Mouse (Mus musculus) liver, postnatal 0 days (tissue): ENCODE data around the gene Immp2l. TPM values are rescaled to one million over a fixed set of nuclear protein-coding genes. Genes with fewer than 3 reads are reported as not detected.

Experiments used
- ATAC-seq: fragments of 200-750 bp; cut with Nextera tagmentation; 2 replicates; pipeline ENCODE4 v1.8.0; 2017; ENCODE audit warnings: mild to moderate bottlenecking, moderate library complexity
- DNase-seq: peaks from one replicate; pipeline ENCODE4 v3.0.0-alpha.2; 2016
- H3K27ac ChIP-seq: fragments of 300-500 bp; sonication (generic); 2 replicates; pipeline ENCODE4 v1.5.1; 2014; ENCODE audit warnings: antibody characterized with exemption, moderate library complexity, mild to moderate bottlenecking, low read depth
- H3K27me3 ChIP-seq: fragments of 300-500 bp; sonication (generic); 2 replicates; pipeline ENCODE4 v1.6.1; 2014; ENCODE audit warnings: low read length, control low read depth, mixed read lengths; ENCODE audit not compliant: insufficient read depth
- H3K36me3 ChIP-seq: fragments of 300-500 bp; sonication (generic); replicated peaks from 2 replicates; pipeline ENCODE4 v1.6.1; 2014; ENCODE audit warnings: mild to moderate bottlenecking, control low read depth, low read length, moderate library complexity, mixed read lengths; ENCODE audit not compliant: insufficient read depth
- H3K4me1 ChIP-seq: fragments of 300-500 bp; sonication (generic); 2 replicates; pipeline ENCODE4 v1.6.1; 2014; ENCODE audit warnings: antibody characterized with exemption, mild to moderate bottlenecking, control low read depth; ENCODE audit not compliant: insufficient read depth
- H3K4me2 ChIP-seq: fragments of 300-500 bp; sonication (generic); 2 replicates; pipeline ENCODE4 v1.6.1; 2014; ENCODE audit warnings: low read depth, mild to moderate bottlenecking, low read length, moderate library complexity, mixed read lengths
- H3K4me3 ChIP-seq: fragments of 300-500 bp; sonication (generic); 2 replicates; pipeline ENCODE4 v1.5.1; 2014; ENCODE audit warnings: low read depth, low read length
- H3K9ac ChIP-seq: fragments of 300-500 bp; sonication (generic); replicated peaks from 2 replicates; pipeline ENCODE4 v1.6.1; 2014; ENCODE audit warnings: mild to moderate bottlenecking, moderate library complexity
- H3K9me3 ChIP-seq: fragments of 300-500 bp; sonication (generic); 2 replicates; pipeline ENCODE4 v1.6.1; 2016; ENCODE audit warnings: mild to moderate bottlenecking, control low read depth, low read length, mixed read lengths
- CTCF ChIP-seq: sonication (generic); IDR thresholded peaks from 2 replicates; pipeline ENCODE4 v1.5.1; 2016; ENCODE audit warnings: antibody characterized with exemption, low read depth
- EP300 ChIP-seq: IDR thresholded peaks from 2 replicates; pipeline ENCODE4 v1.6.1; 2016; ENCODE audit warnings: antibody characterized with exemption, low read depth, mild to moderate bottlenecking
- whole genome bisulfite sequencing: fragments of 180-500 bp; shearing (Covaris S2); extraction: QIAGEN DNeasy Blood & Tissue Kit; methylation state at CpG from one replicate; pipeline ENCODE4 v1.1.7; 2014; ENCODE audit not compliant: insufficient replicate concordance; 5-methylcytosine and 5-hydroxymethylcytosine counted together
- polyA plus RNA-seq: library from polyadenylated mRNA; unstranded; fragments of >200 nt; fragmentation: Nextera tagmentation; extraction: Ambion mirVana; gene quantifications from 2 replicates; pipeline ENCODE4 v1.2.1, GENCODE M21; 2015

The Immp2l gene
- polyA plus RNA-seq, 1 experiment from 2014 or later = 35.9 TPM

DNA sequence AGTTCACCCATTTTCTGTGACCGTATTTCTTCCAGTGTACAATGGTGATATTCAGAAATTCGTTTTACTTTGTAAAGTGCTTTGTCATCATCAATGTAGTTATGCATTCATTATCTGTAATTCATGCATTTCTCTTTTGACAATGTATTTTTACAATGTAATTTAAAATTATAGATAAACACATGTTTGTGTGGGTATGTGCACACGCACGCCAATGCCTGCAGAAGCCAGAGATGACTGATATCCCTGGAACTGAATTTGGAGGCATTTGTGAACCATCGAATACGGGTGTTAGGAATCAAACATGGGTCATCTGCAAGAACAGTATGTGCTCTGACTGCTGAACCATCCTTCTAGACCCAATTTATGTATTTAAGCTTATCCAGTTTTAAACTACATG is 161.6 kb downstream of the Immp2l start:
- DNase-seq = no peak
- H3K4me3 ChIP-seq = no peak overlapping the region
- H3K4me2 ChIP-seq = no peak overlapping the region
- no peaks in the 10 kb centered on the region for H3K4me1 ChIP-seq
- no peak for ATAC-seq
- no peaks in the 10 kb centered on the region for H3K36me3 ChIP-seq
- H3K27me3 ChIP-seq = no peaks in the 10 kb centered on the region
- H3K9me3 ChIP-seq = no peaks in the 10 kb centered on the region
- TF ChIP-seq CTCF (no peak), EP300 (no peak)
- no peak overlapping the region for H3K9ac ChIP-seq
- WGBS = 72% methylated on average over 6 of the region's 6 CpGs
- no peak overlapping the region for H3K27ac ChIP-seq

DNA sequence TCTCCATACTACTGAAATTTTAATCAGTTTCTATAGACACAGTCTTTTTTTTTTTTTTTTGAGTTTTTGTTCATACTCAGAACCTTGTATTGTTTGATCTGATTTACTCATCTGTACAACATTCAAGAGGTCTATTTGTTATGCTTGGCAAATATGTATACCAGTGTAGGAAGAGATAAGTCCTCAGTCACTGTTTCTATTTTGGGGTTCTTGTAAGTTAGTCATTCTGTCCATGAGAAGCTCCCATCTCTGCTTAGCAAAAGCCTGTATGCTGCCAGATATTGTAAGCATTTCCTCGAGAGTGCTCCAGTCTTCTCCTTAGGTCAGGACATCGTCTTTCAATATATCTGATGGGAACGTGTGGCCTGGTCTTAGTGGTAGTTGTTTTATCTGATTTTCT is 168.9 kb downstream of the Immp2l start:
- Histone ChIP-seq H3K4me1 (no peaks in the 10 kb centered on the region), H3K4me3 (no peak overlapping the region), H3K9ac (no peak overlapping the region), H3K36me3 (no peaks in the 10 kb centered on the region), H3K27me3 (no peaks in the 10 kb centered on the region), H3K4me2 (no peak overlapping the region), H3K27ac (no peak overlapping the region), H3K9me3 (no peaks in the 10 kb centered on the region)
- ATAC-seq (no peak), DNase-seq (no peak)
- WGBS = 55% methylated on average over 3 of the region's 3 CpGs
- TF ChIP-seq EP300 (no peak), CTCF (no peak)

DNA sequence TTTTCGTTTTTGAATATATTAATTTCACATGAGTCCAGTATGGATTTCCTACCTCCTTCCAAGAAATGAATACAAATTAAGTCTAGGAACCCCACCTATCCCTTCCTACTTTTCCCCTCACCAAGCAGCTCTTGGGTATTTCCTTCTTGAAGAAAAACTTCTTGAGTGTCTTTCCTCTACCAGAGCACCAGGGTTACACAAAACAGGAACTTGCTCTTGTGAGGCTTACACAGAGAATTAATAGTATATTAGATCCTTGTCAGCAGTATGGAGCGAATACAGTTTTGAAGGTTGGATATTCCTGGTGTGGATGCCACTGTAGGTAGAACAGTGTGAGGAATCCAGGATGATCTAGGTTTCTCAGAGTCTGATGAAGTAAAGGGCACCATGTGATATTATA is 172.5 kb downstream of the Immp2l start:
- no peak for ATAC-seq
- Histone ChIP-seq H3K4me1 (no peaks in the 10 kb centered on the region), H3K9me3 (no peaks in the 10 kb centered on the region), H3K9ac (no peak overlapping the region), H3K4me3 (no peak overlapping the region), H3K36me3 (no peaks in the 10 kb centered on the region), H3K27ac (no peak overlapping the region), H3K4me2 (no peak overlapping the region), H3K27me3 (no peaks in the 10 kb centered on the region)
- 67% methylated on average over 2 of the region's 2 CpGs for whole genome bisulfite sequencing
- no peak for DNase-seq
- TF ChIP-seq CTCF (no peak), EP300 (no peak)

DNA sequence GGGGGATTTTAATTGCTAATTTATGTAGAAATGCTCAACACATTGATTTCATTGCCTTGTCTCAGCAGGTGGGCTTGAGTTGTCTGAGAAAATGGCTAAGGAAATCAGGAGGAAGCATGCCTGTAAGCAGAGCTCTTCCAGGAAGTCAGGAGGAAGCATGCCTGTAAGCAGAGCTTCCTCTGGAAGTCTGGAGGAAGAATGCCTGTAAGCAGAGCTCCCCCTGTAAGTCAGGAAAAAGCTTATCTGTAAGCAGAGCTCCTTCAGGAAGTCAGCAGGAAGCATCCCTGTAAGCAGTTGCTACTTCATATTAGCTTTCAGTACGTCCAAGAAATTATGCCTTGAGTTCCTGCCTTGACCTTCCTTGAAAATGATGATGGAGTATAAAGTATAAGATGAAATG is 191.3 kb downstream of the Immp2l start:
- Histone ChIP-seq H3K27me3 (no peaks in the 10 kb centered on the region), H3K27ac (no peak overlapping the region), H3K9me3 (no peaks in the 10 kb centered on the region), H3K4me3 (no peak overlapping the region), H3K4me1 (no peaks in the 10 kb centered on the region), H3K4me2 (no peak overlapping the region), H3K36me3 (no peaks in the 10 kb centered on the region), H3K9ac (no peak overlapping the region)
- ATAC-seq (no peak), DNase-seq (no peak)
- TF ChIP-seq EP300 (no peak), CTCF (no peak)
- WGBS = 41% methylated on average over 1 of the region's 1 CpGs

DNA sequence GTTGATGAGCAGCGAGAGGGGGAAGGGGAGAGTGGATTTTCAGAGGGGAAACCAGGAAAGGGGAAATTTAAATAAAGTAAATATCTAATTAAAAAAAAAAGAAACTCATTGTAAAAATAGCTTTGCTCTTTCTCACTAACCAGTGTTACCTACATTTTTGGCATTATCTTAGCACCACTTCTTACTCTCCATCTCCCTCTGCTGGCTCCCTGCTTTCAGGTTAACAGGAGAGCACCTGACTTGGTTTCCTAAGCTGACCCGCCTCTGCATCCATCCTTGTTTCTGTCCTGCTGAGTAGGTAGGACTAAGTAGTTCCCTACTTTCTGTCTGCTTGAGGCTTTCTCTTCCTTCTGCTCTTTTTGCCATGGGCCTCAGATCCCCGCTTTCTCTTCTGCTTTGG is 198.0 kb downstream of the Immp2l start:
- no peak for TF ChIP-seq EP300
- peak; percentile 24 for TF ChIP-seq CTCF
- no peaks in the 10 kb centered on the region for H3K9me3 ChIP-seq
- H3K4me1 ChIP-seq = no peaks in the 10 kb centered on the region
- H3K27me3 ChIP-seq = no peaks in the 10 kb centered on the region
- 59% methylated on average over 3 of the region's 3 CpGs for WGBS
- DNase-seq (no peak), ATAC-seq (no peak)
- no peaks in the 10 kb centered on the region for H3K36me3 ChIP-seq
- H3K4me2 ChIP-seq = no peak overlapping the region
- H3K27ac ChIP-seq = no peak overlapping the region
- H3K9ac ChIP-seq = no peak overlapping the region
- H3K4me3 ChIP-seq = no peak overlapping the region

DNA sequence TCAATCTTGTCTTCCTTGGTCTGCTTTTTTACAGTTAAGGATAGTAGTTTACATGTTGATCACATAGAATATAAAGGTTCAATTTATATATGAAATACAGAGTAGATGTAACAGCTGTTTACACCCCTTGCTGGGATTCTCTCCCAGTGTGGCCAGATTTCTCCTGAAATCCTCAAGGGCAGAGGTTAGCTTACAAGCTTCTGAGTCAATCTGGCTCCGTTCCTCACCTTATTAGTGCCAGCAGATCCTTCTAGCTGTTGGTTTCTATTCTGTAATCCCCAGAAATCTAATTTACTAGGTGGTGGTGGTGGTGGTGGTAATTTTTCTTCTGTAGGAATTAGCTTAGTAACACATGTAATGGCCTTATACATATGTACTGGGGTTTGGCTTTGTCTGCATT is 199.8 kb downstream of the Immp2l start:
- H3K27me3 ChIP-seq = no peaks in the 10 kb centered on the region
- no peak overlapping the region for H3K4me2 ChIP-seq
- no peaks in the 10 kb centered on the region for H3K36me3 ChIP-seq
- H3K9me3 ChIP-seq = no peaks in the 10 kb centered on the region
- TF ChIP-seq CTCF = no peak
- TF ChIP-seq EP300 = no peak
- no peaks in the 10 kb centered on the region for H3K4me1 ChIP-seq
- ATAC-seq (no peak), DNase-seq (no peak)
- H3K27ac ChIP-seq = no peak overlapping the region
- H3K9ac ChIP-seq = no peak overlapping the region
- H3K4me3 ChIP-seq = no peak overlapping the region
- 82% methylated on average over 1 of the region's 1 CpGs for WGBS

DNA sequence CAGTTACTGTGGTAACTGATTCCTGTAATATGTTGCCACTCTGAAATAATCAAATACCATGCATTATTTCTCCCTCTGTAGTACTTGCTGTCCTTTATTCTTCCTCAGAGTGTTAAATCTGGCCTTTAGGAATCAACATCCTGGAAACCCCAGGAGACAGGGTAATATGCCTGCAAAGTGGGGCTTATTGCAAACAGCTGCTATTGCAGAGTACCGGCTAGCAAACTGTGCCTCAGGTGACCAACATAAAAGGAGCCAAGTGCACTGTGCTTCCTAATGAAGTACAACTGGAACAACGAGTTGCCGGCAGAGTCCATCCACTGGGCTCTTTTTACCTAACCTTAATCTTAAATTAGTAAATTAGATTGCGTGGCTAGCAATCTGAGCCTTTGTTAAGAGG is 200.6 kb downstream of the Immp2l start:
- Histone ChIP-seq H3K9me3 (no peaks in the 10 kb centered on the region), H3K27ac (no peak overlapping the region), H3K27me3 (no peaks in the 10 kb centered on the region), H3K4me1 (no peaks in the 10 kb centered on the region), H3K4me2 (no peak overlapping the region), H3K4me3 (no peak overlapping the region), H3K9ac (no peak overlapping the region), H3K36me3 (no peaks in the 10 kb centered on the region)
- WGBS = 88% methylated on average over 4 of the region's 4 CpGs
- ATAC-seq = no peak
- TF ChIP-seq EP300 = no peak
- no peak for TF ChIP-seq CTCF
- no peak for DNase-seq
